Mouse (Mus musculus): ENCODE data around the gene Wdr60. TPM values are rescaled to one million over a fixed set of nuclear protein-coding genes. Genes with fewer than 3 reads are reported as not detected.

The Wdr60 gene
- total and polyA plus RNA-seq, 3 experiments: 3.6 to 9.2 (median 6.7) TPM

DNA sequence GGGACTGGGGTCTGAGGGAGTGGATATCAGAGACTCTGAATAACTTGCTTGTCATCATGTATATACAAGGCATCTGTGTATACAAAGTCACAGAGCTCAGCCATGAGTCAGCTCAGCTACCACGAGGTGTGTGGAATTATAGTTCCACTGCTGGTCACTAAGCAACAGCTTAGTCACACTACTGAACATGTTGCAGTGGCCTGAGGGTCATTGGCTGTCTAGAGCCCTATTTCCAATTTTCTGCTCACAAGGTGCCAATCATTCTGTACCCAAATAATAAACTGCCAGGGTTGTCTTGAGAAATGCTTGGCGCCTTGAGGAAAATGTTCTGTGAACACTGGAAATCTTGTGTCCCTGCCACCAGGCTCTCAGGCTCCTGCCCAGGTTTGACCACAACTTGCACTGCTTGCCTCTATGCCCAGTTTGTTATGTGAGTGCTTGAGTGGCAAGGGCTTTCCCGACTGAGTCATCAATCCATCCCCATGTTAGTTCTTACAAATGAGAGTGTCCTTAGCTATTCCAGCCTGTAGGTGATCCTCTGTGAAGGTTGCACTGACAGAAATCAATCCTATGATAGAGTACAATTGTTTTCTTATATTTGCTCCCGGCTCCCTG, 81.3 kb downstream of the Wdr60 start:
- H3K4me3 ChIP-seq (replicated peaks in 1 of 3; ENCODE audit: low read depth in 2 of 3, low read length in 2 of 3, poor library complexity in 1 of 3): no peak overlapping the region
- in situ Hi-C loops (cut with MboI; ENCODE audit: low pct_ligation_motif_present, low pct_unique_long_range_greater_than_20kb, low sequenced_read_pairs) (no loop called here), dilution Hi-C loops (cut with MboI; ENCODE audit: extremely low pct_ligation_motif_present, extremely low pct_unique_long_range_greater_than_20kb, low sequenced_read_pairs) (no loop called here)
- no peaks in the 10 kb centered on the region for H3K36me3 ChIP-seq (replicated peaks in 1 of 2; ENCODE audit: control insufficient read depth in 1 of 2, insufficient read depth in 1 of 2, low read length in 1 of 2)
- no peak overlapping the region for H3K4me2 ChIP-seq (ENCODE audit: insufficient read depth, low read depth, poor library complexity, severe bottlenecking)
- no peak overlapping the region for H3K27ac ChIP-seq (ENCODE audit: insufficient read depth, low read depth)
- H3K9ac ChIP-seq (ENCODE audit: insufficient read depth, low read depth): no peak overlapping the region
- no peaks in the 10 kb centered on the region for H3K79me2 ChIP-seq (replicated peaks; ENCODE audit: control insufficient read depth, extremely low read depth, insufficient read depth, poor library complexity, severe bottlenecking)
- H3K27me3 ChIP-seq (replicated peaks): peaks cover 3% of the 10 kb centered on the region
- no peaks in the 10 kb centered on the region for H3K9me3 ChIP-seq (replicated peaks; ENCODE audit: low read length)
- TF ChIP-seq EP300 (IDR thresholded peaks at IDR 0.05; ENCODE audit: low read length) (no peak), ZNF384 (IDR thresholded peaks at IDR 0.05; ENCODE audit: low read depth, low read length) (no peak), SIN3A (IDR thresholded peaks at IDR 0.05; ENCODE audit: low read length) (no peak), TCF12 (IDR thresholded peaks at IDR 0.05; ENCODE audit: low read depth, low read length) (no peak), MYC (IDR thresholded peaks at IDR 0.05; ENCODE audit: low read depth, low read length) (no peak), UBTF (IDR thresholded peaks at IDR 0.05; ENCODE audit: low read depth, low read length) (no peak), SMC3 (IDR thresholded peaks at IDR 0.05; ENCODE audit: low read depth, low read length) (no peak), HCFC1 (IDR thresholded peaks at IDR 0.05; ENCODE audit: low read depth, low read length) (no peak), TBP (conservative IDR thresholded peaks at IDR 0.05; ENCODE audit: low read depth, low read length) (no peak), POLR2AphosphoS2 (IDR thresholded peaks at IDR 0.05; ENCODE audit: low read depth, low read length) (no peak), E2F4 (IDR thresholded peaks at IDR 0.05; ENCODE audit: insufficient replicate concordance, low read depth, low read length) (no peak)
- no peak for DNase-seq (ENCODE audit: extremely low read depth)
- peaks cover 0 to 3% of the 10 kb centered on the region in 2 experiments; a peak in 2 of 4 replicates for H3K4me1 ChIP-seq (ENCODE audit: control insufficient read depth in 1 of 2, insufficient read depth in 2 of 2)

DNA sequence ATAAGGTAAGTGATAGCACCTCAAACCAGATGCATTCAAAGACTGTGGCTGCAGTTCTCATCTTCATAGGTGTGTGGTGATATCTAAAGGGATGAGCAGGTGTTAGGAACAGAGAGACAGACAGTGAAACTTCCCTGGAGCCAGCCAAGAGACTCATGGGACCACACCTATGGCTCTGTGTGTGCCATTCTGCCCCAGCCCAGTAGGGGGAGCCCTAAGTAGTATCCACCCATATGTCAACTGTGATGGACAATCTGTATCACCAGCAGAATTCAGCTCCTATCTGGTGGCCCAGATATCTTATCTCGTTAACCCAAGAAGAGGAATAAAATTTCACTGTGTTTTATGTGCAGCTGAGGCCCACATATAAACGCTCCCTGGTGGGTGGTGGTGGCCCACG, 85.9 kb downstream of the Wdr60 start:
- in situ Hi-C loops (cut with MboI; ENCODE audit: low pct_ligation_motif_present, low pct_unique_long_range_greater_than_20kb, low sequenced_read_pairs) (no loop called here), dilution Hi-C loops (cut with MboI; ENCODE audit: extremely low pct_ligation_motif_present, extremely low pct_unique_long_range_greater_than_20kb, low sequenced_read_pairs) (no loop called here)
- H3K9ac ChIP-seq (ENCODE audit: insufficient read depth, low read depth): no peak overlapping the region
- TF ChIP-seq TCF12 (IDR thresholded peaks at IDR 0.05; ENCODE audit: low read depth, low read length): no peak
- no peak for TF ChIP-seq ETS1 (conservative IDR thresholded peaks at IDR 0.05; ENCODE audit: low read depth, low read length)
- TF ChIP-seq CTCF (conservative IDR thresholded peaks at IDR 0.05 in 1 of 2, IDR thresholded peaks at IDR 0.05 in 1 of 2; ENCODE audit: low read depth in 2 of 2, low read length in 2 of 2): peak; percentile 66 to 71
- TF ChIP-seq SMC3 (IDR thresholded peaks at IDR 0.05; ENCODE audit: low read depth, low read length): peak; percentile 25
- peak; percentile 30 for TF ChIP-seq RAD21 (IDR thresholded peaks at IDR 0.05; ENCODE audit: low read depth, low read length)
- no peak for TF ChIP-seq ZC3H11A (IDR thresholded peaks at IDR 0.05; ENCODE audit: low read depth, low read length)
- no peak for TF ChIP-seq JUN (IDR thresholded peaks at IDR 0.05; ENCODE audit: insufficient read depth, low read depth, low read length)
- no peak for TF ChIP-seq KAT2A (IDR thresholded peaks at IDR 0.05; ENCODE audit: insufficient replicate concordance, low read length)
- TF ChIP-seq ZKSCAN1 (IDR thresholded peaks at IDR 0.05; ENCODE audit: borderline replicate concordance, low read depth, low read length): no peak
- no peak for TF ChIP-seq ZNF384 (IDR thresholded peaks at IDR 0.05; ENCODE audit: low read depth, low read length)
- TF ChIP-seq CHD1 (IDR thresholded peaks at IDR 0.05; ENCODE audit: low read depth, low read length): no peak
- no peak for TF ChIP-seq MAZ (IDR thresholded peaks at IDR 0.05; ENCODE audit: low read depth, low read length)
- no peaks in the 10 kb centered on the region for H3K36me3 ChIP-seq (replicated peaks in 1 of 2; ENCODE audit: control insufficient read depth in 1 of 2, insufficient read depth in 1 of 2, low read length in 1 of 2)
- H3K27ac ChIP-seq (ENCODE audit: insufficient read depth, low read depth): no peak overlapping the region
- H3K27me3 ChIP-seq (replicated peaks): no peaks in the 10 kb centered on the region
- peak; percentile 46 for DNase-seq (ENCODE audit: extremely low read depth)
- H3K4me1 ChIP-seq (ENCODE audit: control insufficient read depth in 1 of 2, insufficient read depth in 2 of 2): peaks cover 0 to 3% of the 10 kb centered on the region in 2 experiments; a peak in 2 of 4 replicates
- no peak overlapping the region for H3K4me2 ChIP-seq (ENCODE audit: insufficient read depth, low read depth, poor library complexity, severe bottlenecking)
- no peak overlapping the region for H3K4me3 ChIP-seq (replicated peaks in 1 of 3; ENCODE audit: low read depth in 2 of 3, low read length in 2 of 3, poor library complexity in 1 of 3)
- no peaks in the 10 kb centered on the region for H3K9me3 ChIP-seq (replicated peaks; ENCODE audit: low read length)
- no peaks in the 10 kb centered on the region for H3K79me2 ChIP-seq (replicated peaks; ENCODE audit: control insufficient read depth, extremely low read depth, insufficient read depth, poor library complexity, severe bottlenecking)

Measured in CH12.LX (cell line).